Mouse (Mus musculus) megakaryocyte-erythroid progenitor cell, adult 5-6 weeks (primary cell): ENCODE results near the gene Zfp185. TPM values are rescaled to one million over a fixed set of nuclear protein-coding genes. Genes with fewer than 3 reads are reported as not detected.
A peak's percentile ranks its signal among the peaks of the same experiment; 100 is the strongest.
"Not testable (repeated sequence)": the region's sequence is repeated elsewhere in the genome, so short reads cannot be mapped to it uniquely, and the experiment has no call there.

ENCODE experiments used
- ATAC-seq: replicated peaks from 2 replicates; pipeline ENCODE4 v1.8.0; 2016; ENCODE audit warnings: mild to moderate bottlenecking, inconsistent platforms; ENCODE audit not compliant: severe bottlenecking, poor library complexity, low FRiP score, low TSS enrichment
- total RNA-seq, 2 experiments: library from RNA; stranded (forward) in 1 of 2; stranded (reverse) in 1 of 2; fragments of 200-1000, 215-1000 nt in 1 of 2; fragments of >200 nt in 1 of 2; fragmentation: Nextera tagmentation in 1 of 2; gene quantifications; 2 replicates each; pipeline ENCODE4 v1.2.3; 2014 to 2017

Zfp185 gene
- total RNA-seq, 2 experiments from 2014 or later, result not detected

- ATAC-seq, result peak; percentile 95
Observed at GRCm38 (mm10) chrX:73053860-73054563, 66.9 kb downstream of the Zfp185 start.

GRCm38 (mm10) chrX:73061528-73061927 lies 74.4 kb downstream of the Zfp185 start:
- ATAC-seq, result peak; percentile 55; the same call in 1 of the 2 replicates

GRCm38 (mm10) chrX:73062323-73062722 lies 75.2 kb downstream of the Zfp185 start:
- peak; percentile 63 for ATAC-seq

GRCm38 (mm10) chrX:73063512-73064414 lies 76.6 kb downstream of the Zfp185 start:
- no peak for ATAC-seq

- no peak for ATAC-seq
Observed at GRCm38 (mm10) chrX:73064415-73064793, 77.3 kb downstream of the Zfp185 start, which contains the start of gene Pnma3. Gene Pnma3 (plus strand): TSS chrX:73064787.

GRCm38 (mm10) chrX:73066765-73067312 lies 79.7 kb downstream of the Zfp185 start:
- ATAC-seq, result not testable (repeated sequence)

Other genes starting within 250 kb of the Zfp185 start
- not detected in 2 replicates for gene Gabrq, start 162.2 kb upstream of the Zfp185 start, total RNA-seq (2014; fragmentation: Nextera tagmentation)
- gene Gabrq, start 162.2 kb upstream of the Zfp185 start, total RNA-seq (2017), result not detected in 2 replicates
- 40.3 and 76.2 TPM in 2 replicates for gene Cetn2, start 68.9 kb upstream of the Zfp185 start, total RNA-seq (2014; fragmentation: Nextera tagmentation)
- gene Cetn2, start 68.9 kb upstream of the Zfp185 start, total RNA-seq (2017), result 90.8 and 114 TPM in 2 replicates
- gene Nsdhl, start 68.8 kb upstream of the Zfp185 start, total RNA-seq (2014; fragmentation: Nextera tagmentation), result 12.9 and 16.6 TPM in 2 replicates
- gene Nsdhl, start 68.8 kb upstream of the Zfp185 start, total RNA-seq (2017), result 22.1 and 22.2 TPM in 2 replicates
- not detected in 2 replicates for gene Pnma5, start 49.8 kb downstream of the Zfp185 start, total RNA-seq (2014; fragmentation: Nextera tagmentation)
- gene Pnma5, start 49.8 kb downstream of the Zfp185 start, total RNA-seq (2017), result not detected in 2 replicates
- not detected in 2 replicates for gene Pnma3, start 77.4 kb downstream of the Zfp185 start, total RNA-seq (2014; fragmentation: Nextera tagmentation)
- gene Pnma3, start 77.4 kb downstream of the Zfp185 start, total RNA-seq (2017), result not detected in 2 replicates
- 12.6 and 21.7 TPM in 2 replicates for gene Xlr4a, start 95.1 kb downstream of the Zfp185 start, total RNA-seq (2014; fragmentation: Nextera tagmentation)
- gene Xlr4a, start 95.1 kb downstream of the Zfp185 start, total RNA-seq (2017), result 30.9 and 41.9 TPM in 2 replicates
- gene Xlr3a, start 109.8 kb downstream of the Zfp185 start, total RNA-seq (2014; fragmentation: Nextera tagmentation), result 1.2 and 4.0 TPM in 2 replicates
- gene Xlr3a, start 109.8 kb downstream of the Zfp185 start, total RNA-seq (2017), result 15.0 TPM in 1 of 2 replicates, not detected in the other
- gene Gm14685, start 129.7 kb downstream of the Zfp185 start, total RNA-seq (2014; fragmentation: Nextera tagmentation), result not detected in 2 replicates
- gene Gm14685, start 129.7 kb downstream of the Zfp185 start, total RNA-seq (2017), result not detected in 2 replicates
- gene Xlr5b, start 161.5 kb downstream of the Zfp185 start, total RNA-seq (2014; fragmentation: Nextera tagmentation), result not detected in 2 replicates
- not detected in 2 replicates for gene Xlr5b, start 161.5 kb downstream of the Zfp185 start, total RNA-seq (2017)
- gene DXBay18, start 162.1 kb downstream of the Zfp185 start, total RNA-seq (2014; fragmentation: Nextera tagmentation), result not detected in 2 replicates
- not detected in 2 replicates for gene DXBay18, start 162.1 kb downstream of the Zfp185 start, total RNA-seq (2017)
- not detected in 2 replicates for gene Spin2d, start 189.7 kb downstream of the Zfp185 start, total RNA-seq (2014; fragmentation: Nextera tagmentation)
- gene Spin2d, start 189.7 kb downstream of the Zfp185 start, total RNA-seq (2017), result not detected in 2 replicates
- gene Xlr3b, start 204.9 kb downstream of the Zfp185 start, total RNA-seq (2014; fragmentation: Nextera tagmentation), result 4.8 and 10.8 TPM in 2 replicates
- gene Xlr3b, start 204.9 kb downstream of the Zfp185 start, total RNA-seq (2017), result 4.2 and 4.4 TPM in 2 replicates
- 41.2 TPM in 2 replicates for gene Xlr4b, start 227.0 kb downstream of the Zfp185 start, total RNA-seq (2014; fragmentation: Nextera tagmentation)
- gene Xlr4b, start 227.0 kb downstream of the Zfp185 start, total RNA-seq (2017), result 23.1 and 29.2 TPM in 2 replicates
- gene F8a, start 241.0 kb downstream of the Zfp185 start, total RNA-seq (2014; fragmentation: Nextera tagmentation), result 2.6 and 2.8 TPM in 2 replicates
- gene F8a, start 241.0 kb downstream of the Zfp185 start, total RNA-seq (2017), result 2.4 and 2.6 TPM in 2 replicates